28 mouse cellular contexts compared by ENCODE assay signal in genomic region chr2:160960956-160961646, GRCm38 (mm10). TPM values are rescaled to one million over a fixed set of nuclear protein-coding genes. Genes with fewer than 3 reads are reported as not detected.
DNase-seq lines count a peak whose midpoint lies in the region; ATAC-seq and TF ChIP-seq lines count a peak whose summit lies in the region.
"Had no signal": no experiment of that assay in that cellular context is flagged by ENCODE, and none has a peak within 500 bp of the region (broad histone marks: within the 10 kb centered on the region; RNA-seq: fewer than 3 reads in every experiment).

No protein-coding gene starts in this region.

- 0 out of 2 replicates have a peak overlapping the region, but pooled peaks have one; percentile 3 for H3K4me2 ChIP-seq in kidney, postnatal 0 days (ENCODE audit: low read length)
- H3K4me2 ChIP-seq: forebrain, embryonic 13.5 days; heart, embryonic 12.5 days; liver, embryonic 15.5 days; lung, embryonic 15.5 days; midbrain, embryonic 12.5 days; neural tube, embryonic 15.5 days; stomach, embryonic 15.5 days had no signal

- peaks cover 6% of the 10 kb centered on the region for H3K36me3 ChIP-seq in kidney, adult 2 months (ENCODE audit: control insufficient read depth, insufficient read depth, low read length)
- H3K36me3 ChIP-seq in kidney, postnatal 0 days (ENCODE audit: insufficient read depth, low read length), result peaks cover 49% of the 10 kb centered on the region
- peaks cover 74% of the 10 kb centered on the region for H3K36me3 ChIP-seq in heart, embryonic 10.5 days

- DNase-seq in MEL-GATA-1-ER (ENCODE audit: extremely low read depth, low read depth), result peak; percentile 27
- peak; percentile 89 for DNase-seq in kidney, adult 2 months
- no peak for DNase-seq in kidney, postnatal 0 days (ENCODE audit: low spot score)
- DNase-seq in lung, postnatal 4 days, result no peak
- DNase-seq in right cerebral cortex, adult 18-20 months, result no peak
- no peak for DNase-seq in heart, embryonic 10.5 days (ENCODE audit: low spot score)
- DNase-seq: adrenal gland, postnatal 10 days; B cell, adult 2 months; cerebellum, adult 18-20 months; cerebellum, postnatal 36 days; gastrocnemius, adult 2 months; heart, postnatal 10 days; layer of hippocampus, adult 9-11 months; thymus, adult 18-20 months; thymus, postnatal 4 days had no signal

- no peaks in the 10 kb centered on the region for H3K27me3 ChIP-seq in kidney, adult 2 months (replicated peaks; ENCODE audit: control insufficient read depth, insufficient read depth, low read length)
- no peaks in the 10 kb centered on the region for H3K27me3 ChIP-seq in kidney, postnatal 0 days (ENCODE audit: insufficient read depth, low read length)
- no peaks in the 10 kb centered on the region for H3K27me3 ChIP-seq in heart, embryonic 10.5 days (ENCODE audit: insufficient read depth, poor library complexity, severe bottlenecking)
- H3K27me3 ChIP-seq: CH12.LX; forebrain, embryonic 13.5 days; heart, embryonic 12.5 days; liver, embryonic 15.5 days; lung, embryonic 15.5 days; midbrain, embryonic 12.5 days; neural tube, embryonic 15.5 days; stomach, embryonic 15.5 days had no signal

- TF ChIP-seq CTCF in kidney, adult 2 months (conservative IDR thresholded peaks at IDR 0.05; ENCODE audit: insufficient read depth, insufficient read length, low read depth, low read length), result no peak
- no peak for TF ChIP-seq CTCF in kidney, postnatal 0 days (IDR thresholded peaks at IDR 0.05; ENCODE audit: low read depth)

- peak overlapping the region; percentile 27 for H3K4me3 ChIP-seq in kidney, adult 2 months (ENCODE audit: insufficient read depth, low read depth, low read length)
- no peak overlapping the region for H3K4me3 ChIP-seq in kidney, postnatal 0 days (replicated peaks; ENCODE audit: low read depth, low read length)
- H3K4me3 ChIP-seq in heart, embryonic 10.5 days, result no peak overlapping the region
- H3K4me3 ChIP-seq: forebrain, embryonic 13.5 days; gastrocnemius, adult 2 months; heart, embryonic 12.5 days; left cerebral cortex, adult 2 months; liver, embryonic 15.5 days; lung, embryonic 15.5 days; midbrain, embryonic 12.5 days; neural tube, embryonic 15.5 days; stomach, embryonic 15.5 days had no signal

- H3K4me1 ChIP-seq in kidney, adult 2 months (ENCODE audit: control insufficient read depth, insufficient read depth, low read length), result peaks cover 16% of the 10 kb centered on the region; the same call in 1 of the 2 replicates
- H3K4me1 ChIP-seq in kidney, postnatal 0 days (replicated peaks; ENCODE audit: insufficient read depth, low read length), result no peaks in the 10 kb centered on the region
- H3K4me1 ChIP-seq in heart, embryonic 10.5 days, result no peaks in the 10 kb centered on the region
- H3K4me1 ChIP-seq: forebrain, embryonic 13.5 days; heart, embryonic 12.5 days; liver, embryonic 15.5 days; lung, embryonic 15.5 days; midbrain, embryonic 12.5 days; neural tube, embryonic 15.5 days; stomach, embryonic 15.5 days had no signal

- peak overlapping the region; percentile 60 for H3K27ac ChIP-seq in kidney, adult 2 months (ENCODE audit: insufficient read depth, low read depth, low read length)
- H3K27ac ChIP-seq in kidney, postnatal 0 days, result 0 out of 2 replicates have a peak overlapping the region, but pooled peaks have one; percentile 31
- H3K27ac ChIP-seq in heart, embryonic 10.5 days, result no peak overlapping the region
- H3K27ac ChIP-seq: forebrain, embryonic 13.5 days; gastrocnemius, adult 2 months; left cerebral cortex, adult 2 months; liver, embryonic 15.5 days; lung, embryonic 15.5 days; macrophage; midbrain, embryonic 12.5 days; neural tube, embryonic 15.5 days; stomach, embryonic 15.5 days had no signal

- 50% methylated on average over 6 of the region's 6 CpGs for WGBS in kidney, adult 2 months
- 78% methylated on average over 6 of the region's 6 CpGs for WGBS in kidney, postnatal 0 days
- WGBS in heart, embryonic 10.5 days, result 91% methylated on average over 6 of the region's 6 CpGs

- no peaks in the 10 kb centered on the region for H3K9me3 ChIP-seq in kidney, postnatal 0 days (replicated peaks; ENCODE audit: low read length)
- H3K9me3 ChIP-seq in heart, embryonic 10.5 days, result no peaks in the 10 kb centered on the region
- H3K9me3 ChIP-seq: forebrain, embryonic 13.5 days; G1E; heart, embryonic 12.5 days; liver, embryonic 15.5 days; lung, embryonic 15.5 days; midbrain, embryonic 12.5 days; neural tube, embryonic 15.5 days; stomach, embryonic 15.5 days had no signal

- no peak overlapping the region for H3K9ac ChIP-seq in kidney, postnatal 0 days (ENCODE audit: low read depth, low read length)
- H3K9ac ChIP-seq: forebrain, embryonic 13.5 days; heart, embryonic 12.5 days; liver, embryonic 15.5 days; lung, embryonic 15.5 days; midbrain, embryonic 12.5 days; neural tube, embryonic 15.5 days; stomach, embryonic 15.5 days had no signal

- TF ChIP-seq POLR2A in kidney, adult 2 months (IDR thresholded peaks at IDR 0.05; ENCODE audit: low read depth, low read length), result no peak

- ATAC-seq in kidney, postnatal 0 days (replicated peaks; ENCODE audit: low FRiP score, low read depth), result peak; percentile 74
- peak; percentile 37 for ATAC-seq in megakaryocyte-erythroid progenitor cell, adult 5-6 weeks (replicated peaks; ENCODE audit: low FRiP score, low TSS enrichment, poor library complexity, severe bottlenecking)
- ATAC-seq: activated CD4-positive, CD25-positive, alpha-beta regulatory T cell, adult 4 months; forebrain, embryonic 13.5 days had no signal

RNA-seq across cellular contexts. Expression of gene Emilin3, which starts 49.0 kb away (rescaled TPM):
- polyA plus RNA-seq in kidney, adult 2 months (2012; rRNA removed), result not detected in 2 replicates
- polyA plus RNA-seq in kidney, postnatal 0 days (2015; fragmentation: Nextera tagmentation; extraction: Ambion mirVana), result 1.5 and 1.7 TPM in 2 replicates
- not detected in 2 replicates for total RNA-seq in megakaryocyte-erythroid progenitor cell, adult 5-6 weeks (2014; fragmentation: Nextera tagmentation)
- total RNA-seq in megakaryocyte-erythroid progenitor cell, adult 5-6 weeks (2017), result not detected in 2 replicates
- polyA plus RNA-seq in heart, embryonic 10.5 days (2016; fragmentation: Nextera tagmentation; extraction: Ambion mirVana), result 1.2 and 2.5 TPM in 2 replicates
- total RNA-seq: CH12.LX had no signal
- polyA plus RNA-seq: activated CD4-positive, CD25-positive, alpha-beta regulatory T cell, adult 4 months; G1E; macrophage had no signal

Comparison
In these comparisons a context has a peak if more than half of its experiments do, and no peak if none do; other contexts are left out.
1. DNase-seq: peak in MEL-GATA-1-ER (single experiment) and kidney, adult 2 months (single experiment); none in kidney, postnatal 0 days (single experiment), lung, postnatal 4 days (0 of 2), right cerebral cortex, adult 18-20 months (single experiment) and heart, embryonic 10.5 days (single experiment).